Mouse (Mus musculus) liver, adult 10 weeks (tissue): Measurements from ENCODE around the gene Smap2. TPM values are rescaled to one million over a fixed set of nuclear protein-coding genes. Genes with fewer than 3 reads are reported as not detected.

ENCODE experiments used
- polyA plus RNA-seq: library from polyadenylated mRNA; stranded (reverse); fragments of 350-450 nt; fragmentation: Illumina TruSeq; extraction: RNeasy Lipid Tissue Mini Kit (QIAGEN cat#74804); gene quantifications from one replicate; pipeline ENCODE4 v1.2.3, GENCODE M21; 2014; ENCODE audit warnings: low read depth, low replicate concordance

The Smap2 gene
- 24.1 TPM for polyA plus RNA-seq

GRCm38 (mm10) chr4:121016928-121017657, at the start of gene Smap2:
Smap2 (minus strand) TSS chr4:121017247.

GRCm38 (mm10) chr4:121039331-121040115, 22.5 kb upstream of the Smap2 start, which contains the start of gene Col9a2:
Col9a2 (plus strand) TSS chr4:121039385.

GRCm38 (mm10) chr4:120951428-120951973, 65.5 kb downstream of the Smap2 start, which contains the start of gene Zfp69:
Zfp69 (minus strand) TSS chr4:120951699.

GRCm38 (mm10) chr4:120924554-120925299, 92.3 kb downstream of the Smap2 start, which contains the start of gene Exo5:
Exo5 (minus strand) TSS chr4:120925017.

Other genes starting within 250 kb of the Smap2 start
- 12.9 TPM for gene Nfyc, start 185.7 kb downstream of the Smap2 start, polyA plus RNA-seq
- gene Rims3, start 162.4 kb downstream of the Smap2 start, polyA plus RNA-seq, result 0.37 TPM
- 3.1 TPM for gene Exo5, start 92.2 kb downstream of the Smap2 start, polyA plus RNA-seq
- 0.79 TPM for gene Zfp69, start 65.5 kb downstream of the Smap2 start, polyA plus RNA-seq
- gene Col9a2, start 22.1 kb upstream of the Smap2 start, polyA plus RNA-seq, result not detected
- gene Zmpste24, start 81.0 kb upstream of the Smap2 start, polyA plus RNA-seq, result 89.1 TPM
- not detected for gene Tmco2, start 92.0 kb upstream of the Smap2 start, polyA plus RNA-seq
- gene Rlf, start 197.8 kb upstream of the Smap2 start, polyA plus RNA-seq, result 9.5 TPM